Mouse (Mus musculus): ENCODE measurements around the gene Mark2. TPM values are rescaled to one million over a fixed set of nuclear protein-coding genes. Genes with fewer than 3 reads are reported as not detected.
A peak's percentile ranks its signal among the peaks of the same experiment; 100 is the strongest.

The Mark2 gene
- total RNA-seq, 2 experiments from 2014 or later, result 23.3 to 70.0 TPM

- ATAC-seq (replicated peaks; ENCODE audit: poor library complexity), result no peak
These were observed 6.0 kb downstream of the Mark2 start for GRCm38 (mm10) chr19:7335656-7336055.

- ATAC-seq (replicated peaks; ENCODE audit: poor library complexity), result no peak
These were observed 7.6 kb downstream of the Mark2 start for GRCm38 (mm10) chr19:7334049-7334448.

- no peak for ATAC-seq (replicated peaks; ENCODE audit: poor library complexity)
These were observed 20.3 kb downstream of the Mark2 start for GRCm38 (mm10) chr19:7321391-7321790.

GRCm38 (mm10) chr19:7320181-7320580 is 21.5 kb downstream of the Mark2 start:
- ATAC-seq (replicated peaks; ENCODE audit: poor library complexity), result no peak

- no peak for ATAC-seq (replicated peaks; ENCODE audit: poor library complexity)
These were observed 23.9 kb downstream of the Mark2 start for GRCm38 (mm10) chr19:7317716-7318115.

- no peak for ATAC-seq (replicated peaks; ENCODE audit: poor library complexity)
These were observed 24.8 kb downstream of the Mark2 start for GRCm38 (mm10) chr19:7316822-7317221.

GRCm38 (mm10) chr19:7315587-7315984 is 26.1 kb downstream of the Mark2 start:
- ATAC-seq (replicated peaks; ENCODE audit: poor library complexity), result peak; percentile 40

- ATAC-seq (replicated peaks; ENCODE audit: poor library complexity), result peak; percentile 63
These were observed 26.6 kb downstream of the Mark2 start for GRCm38 (mm10) chr19:7314976-7315586.

- no peak for ATAC-seq (replicated peaks; ENCODE audit: poor library complexity)
These were observed 28.0 kb downstream of the Mark2 start for GRCm38 (mm10) chr19:7313660-7314059.

- ATAC-seq (replicated peaks; ENCODE audit: poor library complexity), result no peak
These were observed 30.4 kb downstream of the Mark2 start for GRCm38 (mm10) chr19:7311306-7311705.

- peak; percentile 54 for ATAC-seq (replicated peaks; ENCODE audit: poor library complexity)
These were observed 31.0 kb downstream of the Mark2 start for GRCm38 (mm10) chr19:7310704-7311103.

GRCm38 (mm10) chr19:7309738-7310330 is 31.8 kb downstream of the Mark2 start:
- no peak for ATAC-seq (replicated peaks; ENCODE audit: poor library complexity)

- ATAC-seq (replicated peaks; ENCODE audit: poor library complexity), result peak; percentile 51
These were observed 33.5 kb downstream of the Mark2 start for GRCm38 (mm10) chr19:7307995-7308770.

- peak; percentile 25 for ATAC-seq (replicated peaks; ENCODE audit: poor library complexity)
These were observed 34.7 kb downstream of the Mark2 start for GRCm38 (mm10) chr19:7306968-7307367.

GRCm38 (mm10) chr19:7305380-7306310 is 36.0 kb downstream of the Mark2 start:
- peak; percentile 40 for ATAC-seq (replicated peaks; ENCODE audit: poor library complexity)

- ATAC-seq (replicated peaks; ENCODE audit: poor library complexity), result no peak
These were observed 36.9 kb downstream of the Mark2 start for GRCm38 (mm10) chr19:7304801-7305200.

GRCm38 (mm10) chr19:7303796-7304195 is 37.9 kb downstream of the Mark2 start:
- no peak for ATAC-seq (replicated peaks; ENCODE audit: poor library complexity)

- no peak for ATAC-seq (replicated peaks; ENCODE audit: poor library complexity)
These were observed 39.2 kb downstream of the Mark2 start for GRCm38 (mm10) chr19:7302493-7302797.

GRCm38 (mm10) chr19:7301647-7302492 is 39.8 kb downstream of the Mark2 start:
- ATAC-seq (replicated peaks; ENCODE audit: poor library complexity), result no peak

GRCm38 (mm10) chr19:7300078-7300477 is 41.6 kb downstream of the Mark2 start:
- ATAC-seq (replicated peaks; ENCODE audit: poor library complexity), result no peak
